Mouse (Mus musculus) small intestine, adult 2 months (tissue): ENCODE data around the gene Tubb2b. TPM values are rescaled to one million over a fixed set of nuclear protein-coding genes. Genes with fewer than 3 reads are reported as not detected.

Experiments used
- H3K27ac ChIP-seq: fragments of 200-500 bp; 2 replicates; pipeline ENCODE4 v1.5.1; 2012; ENCODE audit warnings: low read depth, low read length, control low read depth, inconsistent platforms; ENCODE audit not compliant: insufficient read depth
- H3K27me3 ChIP-seq: fragments of 200-500 bp; 2 replicates; pipeline ENCODE4 v1.6.1; 2012; ENCODE audit warnings: mild to moderate bottlenecking, moderate library complexity, low read length, inconsistent platforms; ENCODE audit not compliant: control insufficient read depth, insufficient read depth
- H3K36me3 ChIP-seq: fragments of 200-500 bp; 2 replicates; pipeline ENCODE4 v1.6.1; 2012; ENCODE audit warnings: mild to moderate bottlenecking, low read length, control low read depth, inconsistent platforms; ENCODE audit not compliant: control insufficient read depth, insufficient read depth
- H3K4me1 ChIP-seq: fragments of 200-500 bp; 2 replicates; pipeline ENCODE4 v1.6.1; 2012; ENCODE audit warnings: low read length, inconsistent platforms, mixed read lengths; ENCODE audit not compliant: control insufficient read depth, insufficient read depth, insufficient read length
- H3K4me3 ChIP-seq: fragments of 200-500 bp; 2 replicates; pipeline ENCODE4 v1.5.1; 2012; ENCODE audit warnings: low read depth, mild to moderate bottlenecking, control low read depth, inconsistent platforms, low read length, moderate library complexity
- CTCF ChIP-seq: fragments of 200-500 bp; IDR thresholded peaks from 2 replicates; pipeline ENCODE4 v1.5.1; 2012; ENCODE audit warnings: low read depth, mild to moderate bottlenecking, control low read depth, inconsistent platforms, low read length, moderate library complexity, mixed read lengths; ENCODE audit not compliant: insufficient replicate concordance, insufficient read length; ENCODE audit errors: extremely low read depth
- POLR2A ChIP-seq: fragments of 200-500 bp; IDR thresholded peaks from 2 replicates; pipeline ENCODE4 v1.6.1; 2012; ENCODE audit warnings: low read depth, mild to moderate bottlenecking, control low read depth, inconsistent platforms, low read length, moderate library complexity
- WGBS: fragments of 180-500 bp; shearing (Covaris S2); methylation state at CpG from one replicate; pipeline ENCODE4 v1.1.7; 2018; 5-methylcytosine and 5-hydroxymethylcytosine counted together
- polyA plus RNA-seq: library from polyadenylated mRNA; depleted of rRNA; stranded (reverse); fragments of >200 nt; gene quantifications from 2 replicates; pipeline ENCODE4 v1.2.3, GENCODE M21; 2012

The Tubb2b gene
- polyA plus RNA-seq, 1 experiment: 12.6 TPM

DNA sequence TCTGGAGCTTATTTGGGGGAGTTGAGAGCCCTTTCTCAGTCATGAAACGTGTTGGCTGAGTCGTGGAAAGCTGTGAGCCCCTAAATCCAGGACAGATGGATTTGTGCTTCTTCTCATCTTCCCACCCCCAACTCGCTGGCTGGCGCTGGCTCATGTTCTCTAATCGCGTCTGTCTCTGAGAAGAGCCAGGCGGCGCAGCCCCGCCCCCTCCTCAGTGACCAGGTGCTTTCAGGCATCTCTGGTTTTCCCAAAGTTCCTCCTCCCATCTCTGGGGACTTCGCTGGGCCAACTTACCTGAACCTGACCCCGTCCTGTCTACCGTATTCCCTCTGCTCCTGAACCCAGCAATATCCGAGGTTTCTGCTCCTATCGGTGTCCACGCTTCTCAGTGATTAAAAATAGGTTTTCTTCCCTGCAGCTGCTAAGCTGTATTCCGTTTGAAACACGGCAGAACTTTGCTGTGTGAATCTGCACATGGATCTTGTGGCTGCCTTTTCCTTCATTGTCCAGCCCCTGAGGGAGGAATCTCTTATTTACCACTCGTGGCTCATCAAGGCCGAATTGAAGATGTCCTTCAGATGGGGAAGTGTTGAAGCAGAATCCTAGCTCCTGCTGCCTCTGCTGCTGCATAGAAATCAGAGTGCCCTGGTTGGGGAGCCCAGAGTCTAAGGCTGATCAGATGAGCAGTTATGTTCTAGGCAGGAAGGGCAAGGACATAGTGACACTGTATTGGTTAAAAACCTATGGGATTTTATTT is 20.2 kb upstream of the Tubb2b start:
- Histone ChIP-seq H3K4me3 (no peak overlapping the region), H3K4me1 (peaks cover 2% of the 10 kb centered on the region; the same call in 1 of the 2 replicates), H3K36me3 (no peaks in the 10 kb centered on the region), H3K27ac (no peak overlapping the region), H3K27me3 (no peaks in the 10 kb centered on the region)
- 48% methylated on average over 19 of the region's 19 CpGs for WGBS
- TF ChIP-seq POLR2A (no peak), CTCF (no peak)

- no peaks in the 10 kb centered on the region for H3K27me3 ChIP-seq
- WGBS: 72% methylated on average over 5 of the region's 5 CpGs
- H3K27ac ChIP-seq: no peak overlapping the region
- no peaks in the 10 kb centered on the region for H3K36me3 ChIP-seq
- no peak overlapping the region for H3K4me3 ChIP-seq
- no peak for TF ChIP-seq CTCF
- no peak for TF ChIP-seq POLR2A
- H3K4me1 ChIP-seq: peaks cover 2% of the 10 kb centered on the region; the same call in 1 of the 2 replicates
These were observed 19.4 kb upstream of the Tubb2b start for GRCm38 (mm10) chr13:34149463-34150176.

GRCm38 (mm10) chr13:34148767-34149392 is 18.6 kb upstream of the Tubb2b start:
- Histone ChIP-seq H3K4me3 (peak overlapping the region; percentile 54), H3K27ac (peak overlapping the region; percentile 23; the same call in 1 of the 2 replicates), H3K4me1 (peaks cover 2% of the 10 kb centered on the region; the same call in 1 of the 2 replicates), H3K36me3 (no peaks in the 10 kb centered on the region), H3K27me3 (no peaks in the 10 kb centered on the region)
- WGBS: 2% methylated on average over 23 of the region's 23 CpGs
- TF ChIP-seq CTCF (no peak), POLR2A (no peak)

GRCm38 (mm10) chr13:34148181-34148580 is 17.9 kb upstream of the Tubb2b start:
- Histone ChIP-seq H3K27me3 (no peaks in the 10 kb centered on the region), H3K4me3 (no peak overlapping the region), H3K4me1 (peaks cover 2% of the 10 kb centered on the region; the same call in 1 of the 2 replicates), H3K27ac (no peak overlapping the region), H3K36me3 (no peaks in the 10 kb centered on the region)
- 48% methylated on average over 3 of the region's 3 CpGs for WGBS
- TF ChIP-seq POLR2A (no peak), CTCF (no peak)

DNA sequence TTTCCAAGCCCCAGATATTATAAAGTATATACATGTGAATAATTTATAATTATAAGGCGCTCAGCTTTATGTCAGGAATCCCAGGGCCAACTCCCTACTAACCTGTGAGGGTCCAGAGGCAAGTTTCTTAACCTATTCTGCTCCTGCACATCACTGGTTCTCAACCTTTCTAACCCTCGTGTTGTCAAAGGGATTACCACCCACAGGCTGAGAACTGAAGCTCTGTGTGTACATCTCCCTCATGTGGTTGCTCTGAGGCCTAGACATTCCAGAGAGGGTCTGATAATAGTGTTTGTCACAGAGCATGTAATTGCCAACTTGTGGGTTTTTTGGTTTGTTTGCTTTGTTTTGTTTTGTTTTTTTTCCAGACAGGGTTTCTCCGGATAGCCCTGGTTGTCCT is 16.6 kb upstream of the Tubb2b start:
- peaks cover 2% of the 10 kb centered on the region; the same call in 1 of the 2 replicates for H3K4me1 ChIP-seq
- H3K27me3 ChIP-seq: no peaks in the 10 kb centered on the region
- TF ChIP-seq POLR2A (no peak), CTCF (no peak)
- H3K4me3 ChIP-seq: no peak overlapping the region
- H3K27ac ChIP-seq: no peak overlapping the region
- H3K36me3 ChIP-seq: no peaks in the 10 kb centered on the region
- 64% methylated on average over 3 of the region's 3 CpGs for WGBS

GRCm38 (mm10) chr13:34143389-34143788 is 13.1 kb upstream of the Tubb2b start:
- no peaks in the 10 kb centered on the region for H3K27me3 ChIP-seq
- TF ChIP-seq POLR2A (no peak), CTCF (no peak)
- 89% methylated on average over 5 of the region's 5 CpGs for WGBS
- no peaks in the 10 kb centered on the region for H3K36me3 ChIP-seq
- no peak overlapping the region for H3K27ac ChIP-seq
- H3K4me1 ChIP-seq: no peaks in the 10 kb centered on the region
- H3K4me3 ChIP-seq: no peak overlapping the region

DNA sequence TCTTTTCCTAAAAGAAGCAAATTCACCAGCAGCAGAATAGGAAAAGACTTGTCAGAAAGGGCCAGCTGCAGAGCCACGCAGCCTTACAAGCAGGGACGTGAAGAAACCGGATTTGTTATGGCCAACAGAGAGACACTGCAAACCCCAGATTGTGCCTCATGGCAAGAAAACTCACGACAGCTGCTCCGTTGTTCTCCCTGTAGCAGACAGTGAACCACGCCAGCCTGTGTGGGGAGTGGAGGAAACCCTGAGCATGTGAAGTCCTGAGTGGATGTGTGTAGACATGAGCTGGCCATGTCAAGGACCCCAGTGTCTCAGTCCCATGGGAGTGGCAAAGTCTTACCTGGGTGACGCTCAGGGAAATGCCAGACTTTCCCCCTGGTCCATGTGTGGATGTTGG is 6.3 kb upstream of the Tubb2b start:
- 92% methylated on average over 7 of the region's 7 CpGs for WGBS
- H3K4me3 ChIP-seq: no peak overlapping the region
- TF ChIP-seq POLR2A (no peak), CTCF (no peak)
- no peaks in the 10 kb centered on the region for H3K36me3 ChIP-seq
- no peak overlapping the region for H3K27ac ChIP-seq
- H3K4me1 ChIP-seq: 0 out of 2 replicates have a peak, but pooled peaks cover 1% of the 10 kb centered on the region
- H3K27me3 ChIP-seq: no peaks in the 10 kb centered on the region
